Mouse (Mus musculus) neural tube, embryonic 14.5 days (tissue): ENCODE results near the gene Slc34a3. TPM values are rescaled to one million over a fixed set of nuclear protein-coding genes. Genes with fewer than 3 reads are reported as not detected.
A peak's percentile ranks its signal among the peaks of the same experiment; 100 is the strongest.

Experiments
- ATAC-seq: fragments of 200-750 bp; cut with Nextera tagmentation; 2 replicates; pipeline ENCODE4 v1.8.0; 2017; ENCODE audit warnings: low read depth, mild to moderate bottlenecking, moderate TSS enrichment, moderate library complexity
- H3K27ac ChIP-seq: fragments of 300-500 bp; sonication (generic); 2 replicates; pipeline ENCODE4 v1.5.1; 2014; ENCODE audit warnings: low read depth, mild to moderate bottlenecking, control low read depth, low read length, moderate library complexity, mixed read lengths
- H3K27me3 ChIP-seq: fragments of 300-500 bp; sonication (generic); 2 replicates; pipeline ENCODE4 v1.6.1; 2014; ENCODE audit warnings: low read length; ENCODE audit not compliant: control insufficient read depth, insufficient read depth
- H3K36me3 ChIP-seq: fragments of 300-500 bp; sonication (generic); 2 replicates; pipeline ENCODE4 v1.6.1; 2014; ENCODE audit warnings: low read length, mixed read lengths; ENCODE audit not compliant: control insufficient read depth, insufficient read depth
- H3K4me1 ChIP-seq: fragments of 300-500 bp; sonication (generic); 2 replicates; pipeline ENCODE4 v1.6.1; 2014; ENCODE audit warnings: low read length; ENCODE audit not compliant: control insufficient read depth, insufficient read depth
- H3K4me2 ChIP-seq: fragments of 300-500 bp; sonication (generic); 2 replicates; pipeline ENCODE4 v1.6.1; 2014; ENCODE audit warnings: mild to moderate bottlenecking, low read depth, low read length, control low read depth
- H3K4me3 ChIP-seq: fragments of 300-500 bp; sonication (generic); 2 replicates; pipeline ENCODE4 v1.5.1; 2014; ENCODE audit warnings: low read depth, low read length, control low read depth, mixed read lengths
- H3K9ac ChIP-seq: fragments of 300-500 bp; sonication (generic); replicated peaks from 2 replicates; pipeline ENCODE4 v1.6.1; 2014; ENCODE audit warnings: low read depth, mild to moderate bottlenecking, control low read depth, low read length, mixed read lengths
- H3K9me3 ChIP-seq: fragments of 300-500 bp; sonication (generic); 2 replicates; pipeline ENCODE4 v1.6.1; 2016; ENCODE audit warnings: low read length; ENCODE audit not compliant: control insufficient read depth
- WGBS: fragments of 180-500 bp; shearing (Covaris S2); extraction: QIAGEN DNeasy Blood & Tissue Kit; methylation state at CpG from one replicate; pipeline ENCODE4 v1.1.7; 2014; 5-methylcytosine and 5-hydroxymethylcytosine counted together
- polyA plus RNA-seq: library from polyadenylated mRNA; unstranded; fragments of >200 nt; fragmentation: Nextera tagmentation; extraction: Ambion mirVana; gene quantifications from 2 replicates; pipeline ENCODE4 v1.2.1, GENCODE M21; 2014

The Slc34a3 gene
- polyA plus RNA-seq, 1 experiment from 2014 or later, result not detected

GRCm38 (mm10) chr2:25211121-25211670 is 23.0 kb downstream of the Slc34a3 start, which contains the start of gene Nelfb:
TSS of gene Nelfb (minus strand) at chr2:25211489.
- no peaks in the 10 kb centered on the region for H3K27me3 ChIP-seq
- peak within 1 kb of the TSS; percentile 85 for H3K27ac ChIP-seq
- peaks cover 20% of the 10 kb centered on the region for H3K4me1 ChIP-seq
- under 1% methylated on average over 44 of the region's 44 CpGs for WGBS
- H3K9ac ChIP-seq, result peak within 1 kb of the TSS; percentile 90
- peak within 1 kb of the TSS; percentile 87 for H3K4me3 ChIP-seq
- no peaks in the 10 kb centered on the region for H3K9me3 ChIP-seq
- H3K36me3 ChIP-seq, result 0 out of 2 replicates have a peak, but pooled peaks cover 12% of the 10 kb centered on the region
- ATAC-seq, result peak; percentile 93
- H3K4me2 ChIP-seq, result peak within 1 kb of the TSS; percentile 92

GRCm38 (mm10) chr2:25210686-25211085 is 23.5 kb downstream of the Slc34a3 start:
- WGBS, result under 1% methylated on average over 24 of the region's 24 CpGs
- Histone ChIP-seq H3K4me1 (peaks cover 20% of the 10 kb centered on the region), H3K4me3 (peak overlapping the region; percentile 87), H3K9me3 (no peaks in the 10 kb centered on the region), H3K9ac (peak overlapping the region; percentile 90), H3K36me3 (peaks cover 16% of the 10 kb centered on the region; the same call in 1 of the 2 replicates), H3K4me2 (peak overlapping the region; percentile 92), H3K27ac (peak overlapping the region; percentile 85), H3K27me3 (no peaks in the 10 kb centered on the region)
- peak; percentile 36; the same call in 1 of the 2 replicates for ATAC-seq

GRCm38 (mm10) chr2:25207593-25207992 is 26.6 kb downstream of the Slc34a3 start:
- Histone ChIP-seq H3K36me3 (peaks cover 41% of the 10 kb centered on the region), H3K4me1 (peaks cover 20% of the 10 kb centered on the region), H3K27ac (no peak overlapping the region), H3K9ac (no peak overlapping the region), H3K4me2 (no peak overlapping the region), H3K4me3 (no peak overlapping the region), H3K9me3 (no peaks in the 10 kb centered on the region), H3K27me3 (no peaks in the 10 kb centered on the region)
- 75% methylated on average over 1 of the region's 1 CpGs for WGBS
- ATAC-seq, result no peak

- ATAC-seq, result peak; percentile 38; the same call in 1 of the 2 replicates
- 65% methylated on average over 4 of the region's 4 CpGs for WGBS
- Histone ChIP-seq H3K4me2 (no peak overlapping the region), H3K4me1 (peaks cover 4% of the 10 kb centered on the region; the same call in 1 of the 2 replicates), H3K27ac (no peak overlapping the region), H3K9me3 (no peaks in the 10 kb centered on the region), H3K27me3 (no peaks in the 10 kb centered on the region), H3K9ac (no peak overlapping the region), H3K4me3 (no peak overlapping the region), H3K36me3 (peaks cover 71% of the 10 kb centered on the region)
Measured at GRCm38 (mm10) chr2:25203631-25204214, 30.4 kb downstream of the Slc34a3 start.

- H3K4me2 ChIP-seq, result no peak overlapping the region
- H3K9ac ChIP-seq, result no peak overlapping the region
- WGBS, result 97% methylated on average over 2 of the region's 2 CpGs
- no peak overlapping the region for H3K27ac ChIP-seq
- H3K9me3 ChIP-seq, result no peaks in the 10 kb centered on the region
- no peak overlapping the region for H3K4me3 ChIP-seq
- H3K36me3 ChIP-seq, result peaks cover 64% of the 10 kb centered on the region
- H3K27me3 ChIP-seq, result 0 out of 2 replicates have a peak, but pooled peaks cover 3% of the 10 kb centered on the region
- H3K4me1 ChIP-seq, result no peaks in the 10 kb centered on the region
- no peak for ATAC-seq
Measured at GRCm38 (mm10) chr2:25200631-25201030, 33.5 kb downstream of the Slc34a3 start.

- Histone ChIP-seq H3K9me3 (no peaks in the 10 kb centered on the region), H3K36me3 (peaks cover 42% of the 10 kb centered on the region), H3K27ac (no peak overlapping the region), H3K9ac (no peak overlapping the region), H3K27me3 (peaks cover 9% of the 10 kb centered on the region; the same call in 1 of the 2 replicates), H3K4me2 (no peak overlapping the region), H3K4me1 (no peaks in the 10 kb centered on the region), H3K4me3 (no peak overlapping the region)
- ATAC-seq, result no peak
Measured at GRCm38 (mm10) chr2:25197946-25198345, 36.2 kb downstream of the Slc34a3 start.

GRCm38 (mm10) chr2:25197191-25197590 is 37.0 kb downstream of the Slc34a3 start:
- H3K9me3 ChIP-seq, result no peaks in the 10 kb centered on the region
- H3K27ac ChIP-seq, result no peak overlapping the region
- peaks cover 35% of the 10 kb centered on the region for H3K36me3 ChIP-seq
- H3K9ac ChIP-seq, result no peak overlapping the region
- ATAC-seq, result no peak
- peaks cover 9% of the 10 kb centered on the region; the same call in 1 of the 2 replicates for H3K27me3 ChIP-seq
- H3K4me1 ChIP-seq, result no peaks in the 10 kb centered on the region
- no peak overlapping the region for H3K4me2 ChIP-seq
- 37% methylated on average over 2 of the region's 2 CpGs for WGBS
- no peak overlapping the region for H3K4me3 ChIP-seq

- WGBS, result 10% methylated on average over 8 of the region's 8 CpGs
- Histone ChIP-seq H3K9me3 (no peaks in the 10 kb centered on the region), H3K27ac (no peak within 1 kb of the TSS), H3K4me3 (no peak within 1 kb of the TSS; the same call in 1 of the 2 replicates), H3K4me1 (no peaks in the 10 kb centered on the region), H3K9ac (no peak within 1 kb of the TSS), H3K27me3 (peaks cover 9% of the 10 kb centered on the region; the same call in 1 of the 2 replicates), H3K4me2 (0 out of 2 replicates have a peak within 1 kb of the TSS, but pooled peaks have one; percentile 16), H3K36me3 (peaks cover 28% of the 10 kb centered on the region)
- no peak for ATAC-seq
Measured at GRCm38 (mm10) chr2:25196172-25196954, 37.8 kb downstream of the Slc34a3 start, which contains the start of gene Tor4a. TSS of gene Tor4a (minus strand) at chr2:25196886.
